Mouse (Mus musculus) heart, postnatal 0 days (tissue): ENCODE measurements around the gene Foxc2.

Experiments used
- CTCF ChIP-seq: IDR thresholded peaks from 2 replicates; pipeline ENCODE4 v1.5.1; 2016; ENCODE audit warnings: antibody characterized with exemption, control low read depth, low read depth
- EP300 ChIP-seq: IDR thresholded peaks from 2 replicates; pipeline ENCODE4 v1.6.1; 2016; ENCODE audit warnings: antibody characterized with exemption, low read depth

DNA sequence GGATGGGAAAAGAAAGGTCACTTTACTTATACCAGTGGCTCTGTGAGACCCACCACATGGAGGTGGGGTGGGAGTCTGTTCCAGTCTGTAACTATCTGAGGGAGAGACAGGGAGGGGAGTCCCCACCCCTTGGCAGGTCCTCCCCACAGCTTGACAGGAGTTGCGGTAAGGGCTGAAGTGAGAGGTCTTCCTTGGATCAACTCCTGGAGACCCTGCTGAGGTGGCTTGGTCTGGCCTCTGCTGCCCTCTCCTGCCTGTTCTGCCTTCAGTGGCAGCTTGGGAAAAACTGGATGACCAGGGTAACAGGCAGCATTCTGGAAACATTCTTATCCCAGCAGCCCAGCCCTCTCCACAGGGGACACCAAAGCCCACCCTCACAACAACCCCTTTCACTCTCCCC lies 25.3 kb upstream of the Foxc2 start:
- TF ChIP-seq CTCF (peak; percentile 48), EP300 (no peak)
